In genomic region chr1:155213912-155214311, GRCm38 (mm10) we compare ENCODE assay signal across 17 mouse cellular contexts. TPM values are rescaled to one million over a fixed set of nuclear protein-coding genes. Genes with fewer than 3 reads are reported as not detected.
DNase-seq lines count a peak whose midpoint lies in the region; ATAC-seq lines count a peak whose summit lies in the region.
"Had no signal": no experiment of that assay in that cellular context is flagged by ENCODE, and none has a peak within 500 bp of the region (broad histone marks: within the 10 kb centered on the region; RNA-seq: fewer than 3 reads in every experiment).

No protein-coding gene starts in this region.

- no peak overlapping the region for H3K4me3 ChIP-seq in hindbrain, embryonic 10.5 days
- no peak overlapping the region for H3K4me3 ChIP-seq in hindbrain, embryonic 14.5 days (replicated peaks; ENCODE audit: low read length)
- H3K4me3 ChIP-seq in kidney, embryonic 14.5 days (ENCODE audit: low read length): no peak overlapping the region
- H3K4me3 ChIP-seq in neural tube, embryonic 15.5 days (replicated peaks): no peak overlapping the region
- H3K4me3 ChIP-seq: liver, embryonic 13.5 days; megakaryocyte, embryonic 14.5 days had no signal

- H3K36me3 ChIP-seq in hindbrain, embryonic 10.5 days: peaks cover 10% of the 10 kb centered on the region
- no peaks in the 10 kb centered on the region for H3K36me3 ChIP-seq in hindbrain, embryonic 14.5 days (replicated peaks; ENCODE audit: control insufficient read depth, insufficient read depth)
- H3K36me3 ChIP-seq in kidney, embryonic 14.5 days (ENCODE audit: control insufficient read depth, insufficient read depth, low read length): no peaks in the 10 kb centered on the region; the same call in 1 of the 2 replicates
- no peaks in the 10 kb centered on the region for H3K36me3 ChIP-seq in neural tube, embryonic 15.5 days
- H3K36me3 ChIP-seq: G1E; liver, embryonic 13.5 days had no signal

- peak; percentile 29 to 51 for DNase-seq in adrenal gland, adult (ENCODE audit: inconsistent age in 2 of 2, low spot score in 1 of 2)
- DNase-seq in adrenal gland, adult 18-20 months (ENCODE audit: low spot score in 2 of 2): no peak
- no peak for DNase-seq in hindbrain, embryonic 10.5 days (ENCODE audit: low spot score)
- no peak for DNase-seq in hindbrain, embryonic 14.5 days (ENCODE audit: low spot score)
- DNase-seq in kidney, postnatal 25 days: peak; percentile 53 to 63
- no peak for DNase-seq in neural tube, embryonic 10.5 days (ENCODE audit: extremely low spot score, low spot score)
- DNase-seq: cerebellum, adult 2 months; layer of hippocampus, postnatal 36 days; liver, embryonic 13.5 days; thymus, postnatal 36 days had no signal

- ATAC-seq in hindbrain, embryonic 14.5 days (ENCODE audit: low FRiP score): no peak
- ATAC-seq in kidney, embryonic 14.5 days (ENCODE audit: low FRiP score, low TSS enrichment): no peak
- ATAC-seq in neural tube, embryonic 15.5 days (ENCODE audit: low FRiP score): no peak
- ATAC-seq: CD4-positive, CD25-positive, alpha-beta regulatory T cell, adult 4 months; lung, postnatal 0 days had no signal

- peaks cover 79% of the 10 kb centered on the region for H3K4me1 ChIP-seq in hindbrain, embryonic 10.5 days (replicated peaks)
- H3K4me1 ChIP-seq in hindbrain, embryonic 14.5 days (replicated peaks; ENCODE audit: control insufficient read depth, insufficient read depth, low read length): peaks cover 55% of the 10 kb centered on the region
- peaks cover 55% of the 10 kb centered on the region for H3K4me1 ChIP-seq in kidney, embryonic 14.5 days (ENCODE audit: control insufficient read depth, insufficient read depth, low read length)
- peaks cover 63% of the 10 kb centered on the region for H3K4me1 ChIP-seq in neural tube, embryonic 15.5 days

- 85% methylated on average over 7 of the region's 7 CpGs for WGBS in hindbrain, embryonic 10.5 days
- 75% methylated on average over 7 of the region's 7 CpGs for WGBS in hindbrain, embryonic 14.5 days
- 66% methylated on average over 7 of the region's 7 CpGs for WGBS in kidney, embryonic 14.5 days
- 59% methylated on average over 7 of the region's 7 CpGs for WGBS in neural tube, embryonic 15.5 days

- H3K9me3 ChIP-seq in hindbrain, embryonic 10.5 days: no peaks in the 10 kb centered on the region
- no peaks in the 10 kb centered on the region for H3K9me3 ChIP-seq in hindbrain, embryonic 14.5 days (ENCODE audit: control insufficient read depth, low read length)
- H3K9me3 ChIP-seq in kidney, embryonic 14.5 days (ENCODE audit: control insufficient read depth, low read length): no peaks in the 10 kb centered on the region
- H3K9me3 ChIP-seq in neural tube, embryonic 15.5 days (replicated peaks): no peaks in the 10 kb centered on the region
- H3K9me3 ChIP-seq: G1E; liver, embryonic 13.5 days; megakaryocyte, embryonic 14.5 days had no signal

- H3K9ac ChIP-seq in hindbrain, embryonic 14.5 days: no peak overlapping the region
- no peak overlapping the region for H3K9ac ChIP-seq in kidney, embryonic 14.5 days (ENCODE audit: low read depth, low read length)
- H3K9ac ChIP-seq in neural tube, embryonic 15.5 days (replicated peaks): no peak overlapping the region
- H3K9ac ChIP-seq: liver, embryonic 13.5 days had no signal

- H3K27ac ChIP-seq in hindbrain, embryonic 10.5 days: peak overlapping the region; percentile 89
- H3K27ac ChIP-seq in hindbrain, embryonic 14.5 days: no peak overlapping the region
- H3K27ac ChIP-seq in kidney, embryonic 14.5 days (ENCODE audit: low read depth, low read length): no peak overlapping the region
- no peak overlapping the region for H3K27ac ChIP-seq in neural tube, embryonic 15.5 days (replicated peaks)
- H3K27ac ChIP-seq: liver, embryonic 13.5 days had no signal

- H3K4me2 ChIP-seq in hindbrain, embryonic 14.5 days (replicated peaks): no peak overlapping the region
- no peak overlapping the region for H3K4me2 ChIP-seq in kidney, embryonic 14.5 days (replicated peaks; ENCODE audit: low read depth, low read length)
- 0 out of 2 replicates have a peak overlapping the region, but pooled peaks have one; percentile 28 for H3K4me2 ChIP-seq in neural tube, embryonic 15.5 days
- H3K4me2 ChIP-seq: liver, embryonic 13.5 days had no signal

- H3K27me3 ChIP-seq in hindbrain, embryonic 10.5 days (ENCODE audit: insufficient read depth, poor library complexity, severe bottlenecking): peaks cover 45% of the 10 kb centered on the region
- no peaks in the 10 kb centered on the region for H3K27me3 ChIP-seq in hindbrain, embryonic 14.5 days (ENCODE audit: control insufficient read depth, insufficient read depth, low read length)
- no peaks in the 10 kb centered on the region for H3K27me3 ChIP-seq in kidney, embryonic 14.5 days (ENCODE audit: control insufficient read depth, insufficient read depth, low read length)
- H3K27me3 ChIP-seq in neural tube, embryonic 15.5 days (replicated peaks): no peaks in the 10 kb centered on the region
- H3K27me3 ChIP-seq: liver, embryonic 13.5 days had no signal

RNA-seq across cellular contexts. Expression of gene BC034090, which starts 30.3 kb away (rescaled TPM):
- 10 to 100 TPM; 23.9 to 33.3 TPM for total RNA-seq in adrenal gland, adult 18-20 months (2021)
- polyA plus RNA-seq in hindbrain, embryonic 10.5 days (2016; fragmentation: Nextera tagmentation; extraction: Ambion mirVana): 5.3 and 6.2 TPM in 2 replicates
- 4.0 and 4.1 TPM in 2 replicates for polyA plus RNA-seq in hindbrain, embryonic 14.5 days (2014; fragmentation: Nextera tagmentation; extraction: Ambion mirVana)
- 4.7 and 4.9 TPM in 2 replicates for polyA plus RNA-seq in kidney, embryonic 14.5 days (2014; fragmentation: Nextera tagmentation; extraction: Ambion mirVana)
- 3.0 and 4.1 TPM in 2 replicates for polyA plus RNA-seq in neural tube, embryonic 15.5 days (2015; fragmentation: Nextera tagmentation; extraction: Ambion mirVana)
- total RNA-seq: neutrophil, adult 5-6 weeks had no signal

RNA-seq across cellular contexts. Expression of gene Stx6, which starts 55.4 kb away (rescaled TPM):
- 10 to 100 TPM; 49.2 to 53.5 TPM for total RNA-seq in adrenal gland, adult 18-20 months (2021)
- polyA plus RNA-seq in hindbrain, embryonic 10.5 days (2016; fragmentation: Nextera tagmentation; extraction: Ambion mirVana): 84.4 and 101 TPM in 2 replicates
- 113 and 117 TPM in 2 replicates for polyA plus RNA-seq in hindbrain, embryonic 14.5 days (2014; fragmentation: Nextera tagmentation; extraction: Ambion mirVana)
- polyA plus RNA-seq in kidney, embryonic 14.5 days (2014; fragmentation: Nextera tagmentation; extraction: Ambion mirVana): 69.2 and 86.8 TPM in 2 replicates
- polyA plus RNA-seq in neural tube, embryonic 15.5 days (2015; fragmentation: Nextera tagmentation; extraction: Ambion mirVana): 92.6 and 102 TPM in 2 replicates

Comparison
In these comparisons a context has a peak if more than half of its experiments do, and no peak if none do; other contexts are left out.
1. DNase-seq: peak in adrenal gland, adult (2 of 2) and kidney, postnatal 25 days (2 of 2); none in adrenal gland, adult 18-20 months (0 of 2), hindbrain, embryonic 10.5 days (single experiment), hindbrain, embryonic 14.5 days (single experiment) and neural tube, embryonic 10.5 days (single experiment).